Mouse (Mus musculus) neural tube, embryonic 12.5 days (tissue): Measurements from ENCODE around the gene Adam1a. TPM values are rescaled to one million over a fixed set of nuclear protein-coding genes. Genes with fewer than 3 reads are reported as not detected.
"Not testable (repeated sequence)": the region's sequence is repeated elsewhere in the genome, so short reads cannot be mapped to it uniquely, and the experiment has no call there.

ENCODE experiments used
- ATAC-seq: fragments of 200-750 bp; cut with Nextera tagmentation; 2 replicates; pipeline ENCODE4 v1.8.0; 2017; ENCODE audit warnings: low read depth, mild to moderate bottlenecking, moderate TSS enrichment, moderate library complexity; ENCODE audit not compliant: low FRiP score
- H3K27ac ChIP-seq: fragments of 300-500 bp; sonication (generic); 2 replicates; pipeline ENCODE4 v1.5.1; 2016
- H3K27me3 ChIP-seq: fragments of 300-500 bp; sonication (generic); replicated peaks from 2 replicates; pipeline ENCODE4 v1.6.1; 2016; ENCODE audit warnings: mild to moderate bottlenecking
- H3K36me3 ChIP-seq: fragments of 300-500 bp; sonication (generic); 2 replicates; pipeline ENCODE4 v1.6.1; 2016; ENCODE audit warnings: mild to moderate bottlenecking
- H3K4me1 ChIP-seq: fragments of 300-500 bp; sonication (generic); 2 replicates; pipeline ENCODE4 v1.6.1; 2016
- H3K4me2 ChIP-seq: fragments of 300-500 bp; sonication (generic); replicated peaks from 2 replicates; pipeline ENCODE4 v1.6.1; 2016; ENCODE audit warnings: mild to moderate bottlenecking
- H3K4me3 ChIP-seq: fragments of 300-500 bp; sonication (generic); 2 replicates; pipeline ENCODE4 v1.5.1; 2016
- H3K9ac ChIP-seq: fragments of 300-500 bp; sonication (generic); 2 replicates; pipeline ENCODE4 v1.6.1; 2016; ENCODE audit warnings: mild to moderate bottlenecking
- H3K9me3 ChIP-seq: fragments of 300-500 bp; sonication (generic); 2 replicates; pipeline ENCODE4 v1.6.1; 2016; ENCODE audit warnings: mild to moderate bottlenecking
- WGBS: fragments of 180-500 bp; shearing (Covaris S2); methylation state at CpG from one replicate; pipeline ENCODE4 v1.1.7; 2016; 5-methylcytosine and 5-hydroxymethylcytosine counted together
- polyA plus RNA-seq: library from polyadenylated mRNA; unstranded; fragments of >200 nt; fragmentation: Nextera tagmentation; extraction: Ambion mirVana; gene quantifications from 2 replicates; pipeline ENCODE4 v1.2.1, GENCODE M21; 2016

Adam1a gene
- polyA plus RNA-seq, 1 experiment from 2014 or later = 2.9 TPM

DNA sequence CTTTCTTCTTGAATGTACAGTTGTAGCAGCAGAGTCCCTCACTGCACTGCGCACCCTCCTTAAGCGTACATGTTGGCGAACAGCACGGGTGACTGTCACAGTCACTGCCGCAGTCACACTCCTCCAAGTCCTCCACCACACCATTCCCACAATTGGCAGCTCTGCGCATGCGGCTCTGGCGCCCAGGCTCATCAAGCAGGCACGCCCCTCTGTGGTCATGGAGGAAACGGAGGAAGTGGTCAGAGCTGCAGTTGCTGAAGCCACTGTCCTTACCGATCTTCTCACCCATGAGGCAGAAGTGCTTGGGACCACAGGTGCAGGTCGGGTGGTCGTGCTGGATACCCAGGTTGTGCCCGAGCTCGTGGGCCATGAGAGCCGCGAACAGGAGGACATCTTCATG lies 25.5 kb downstream of the Adam1a start:
- 94% methylated on average over 11 of the region's 17 CpGs for WGBS
- peaks cover 47% of the 10 kb centered on the region for H3K36me3 ChIP-seq
- not testable (repeated sequence) for H3K27me3 ChIP-seq, H3K4me1 ChIP-seq, H3K27ac ChIP-seq, H3K9ac ChIP-seq, H3K9me3 ChIP-seq, ATAC-seq, H3K4me2 ChIP-seq, H3K4me3 ChIP-seq

DNA sequence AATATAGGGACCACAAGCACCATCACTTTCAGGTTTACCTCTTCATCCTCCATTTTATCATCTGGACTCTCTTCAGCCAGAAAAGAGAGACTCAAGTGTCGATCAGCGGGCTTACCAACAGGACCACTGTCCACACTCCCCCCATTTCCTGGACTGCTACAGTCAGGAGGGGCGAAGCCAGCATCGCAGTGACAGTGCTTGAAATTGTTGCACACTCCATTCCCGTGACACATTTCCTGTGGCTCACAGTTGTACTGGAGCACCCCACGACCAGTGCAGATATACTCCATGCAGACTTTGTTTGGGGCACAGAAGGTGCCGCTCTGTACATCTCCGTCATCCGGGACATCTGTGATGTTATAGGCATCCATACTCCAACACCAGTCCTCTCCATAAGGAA lies 26.3 kb downstream of the Adam1a start:
- Histone ChIP-seq H3K4me1 (no peaks in the 10 kb centered on the region), H3K9ac (no peak overlapping the region), H3K36me3 (peaks cover 39% of the 10 kb centered on the region), H3K4me3 (no peak overlapping the region), H3K27me3 (no peaks in the 10 kb centered on the region), H3K4me2 (no peak overlapping the region), H3K9me3 (no peaks in the 10 kb centered on the region), H3K27ac (no peak overlapping the region)
- ATAC-seq = no peak
- 93% methylated on average over 9 of the region's 9 CpGs for WGBS

DNA sequence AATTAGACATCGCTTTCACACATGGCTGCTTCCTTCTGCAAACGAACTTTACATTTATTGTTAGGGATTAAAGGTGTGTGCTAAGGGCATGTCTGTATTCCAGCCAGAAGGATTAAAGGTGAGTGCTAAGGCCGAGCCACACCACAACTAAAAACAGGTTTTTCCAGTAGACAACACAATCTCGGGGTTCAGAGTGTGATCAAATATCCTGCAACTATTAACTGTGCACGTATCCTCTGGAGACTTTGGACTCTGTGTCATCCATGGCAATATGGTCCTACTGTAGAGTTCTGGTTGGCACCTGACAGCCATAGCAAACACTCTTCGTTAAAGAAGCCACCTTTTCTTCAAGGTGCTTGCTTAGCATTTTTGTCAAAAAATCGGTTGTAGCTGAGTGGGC lies 35.3 kb downstream of the Adam1a start:
- Histone ChIP-seq H3K4me2 (no peak overlapping the region), H3K27me3 (no peaks in the 10 kb centered on the region), H3K4me1 (no peaks in the 10 kb centered on the region), H3K4me3 (no peak overlapping the region), H3K9me3 (no peaks in the 10 kb centered on the region), H3K36me3 (no peaks in the 10 kb centered on the region), H3K9ac (no peak overlapping the region), H3K27ac (no peak overlapping the region)
- ATAC-seq = no peak
- WGBS = 87% methylated on average over 7 of the region's 7 CpGs

DNA sequence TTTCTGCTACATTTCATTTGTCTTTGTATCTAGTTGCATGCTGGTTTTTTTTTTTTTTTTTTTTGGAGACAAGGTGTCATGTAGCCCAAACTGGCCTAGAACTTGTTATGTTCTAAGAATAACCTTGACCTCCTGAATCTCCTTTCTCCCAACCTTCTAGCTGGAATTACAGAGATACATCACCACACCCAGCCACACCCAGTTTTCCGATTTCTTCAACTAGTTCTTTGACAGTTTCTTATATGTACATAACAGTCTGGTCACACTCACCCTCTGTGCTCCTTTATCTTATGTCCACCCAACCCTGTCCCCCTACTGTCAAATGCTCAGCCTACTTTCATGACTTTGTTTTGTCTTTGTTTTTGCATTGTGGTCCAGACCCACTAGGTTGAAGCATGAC lies 38.4 kb downstream of the Adam1a start:
- H3K36me3 ChIP-seq = no peaks in the 10 kb centered on the region
- no peak overlapping the region for H3K27ac ChIP-seq
- no peaks in the 10 kb centered on the region for H3K27me3 ChIP-seq
- no peak overlapping the region for H3K9ac ChIP-seq
- ATAC-seq = no peak
- no peaks in the 10 kb centered on the region for H3K9me3 ChIP-seq
- H3K4me1 ChIP-seq = no peaks in the 10 kb centered on the region
- no peak overlapping the region for H3K4me2 ChIP-seq
- WGBS = 96% methylated on average over 1 of the region's 1 CpGs
- no peak overlapping the region for H3K4me3 ChIP-seq

DNA sequence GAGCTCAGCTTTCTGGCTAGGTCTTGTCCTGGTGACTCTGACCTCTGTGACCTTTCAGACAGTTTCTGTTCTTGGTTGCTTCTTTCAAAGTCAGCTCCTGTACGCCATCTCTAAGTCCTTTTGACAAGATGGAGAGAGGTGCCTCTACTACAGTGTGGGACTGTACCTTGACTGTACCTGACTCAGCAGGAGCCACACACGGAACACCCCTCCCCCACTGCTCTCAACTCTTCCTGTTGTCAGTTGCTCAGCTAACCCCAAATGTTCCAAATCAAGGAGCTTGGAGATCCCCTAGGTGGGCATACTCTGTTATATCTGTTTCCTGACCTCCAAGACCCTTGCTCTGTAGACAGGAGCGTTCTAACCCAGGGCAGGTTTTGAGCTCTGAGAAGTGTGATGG lies 42.1 kb downstream of the Adam1a start, which contains the start of gene Adam1b:
Gene Adam1b (minus strand): TSS at position 205 of the 400 bp plus-strand sequence.
- Histone ChIP-seq H3K36me3 (no peaks in the 10 kb centered on the region), H3K9ac (no peak within 1 kb of the TSS), H3K9me3 (no peaks in the 10 kb centered on the region), H3K4me1 (no peaks in the 10 kb centered on the region), H3K4me3 (no peak within 1 kb of the TSS), H3K27me3 (no peaks in the 10 kb centered on the region), H3K4me2 (no peak within 1 kb of the TSS), H3K27ac (no peak within 1 kb of the TSS)
- WGBS = 88% methylated on average over 3 of the region's 3 CpGs
- no peak for ATAC-seq

DNA sequence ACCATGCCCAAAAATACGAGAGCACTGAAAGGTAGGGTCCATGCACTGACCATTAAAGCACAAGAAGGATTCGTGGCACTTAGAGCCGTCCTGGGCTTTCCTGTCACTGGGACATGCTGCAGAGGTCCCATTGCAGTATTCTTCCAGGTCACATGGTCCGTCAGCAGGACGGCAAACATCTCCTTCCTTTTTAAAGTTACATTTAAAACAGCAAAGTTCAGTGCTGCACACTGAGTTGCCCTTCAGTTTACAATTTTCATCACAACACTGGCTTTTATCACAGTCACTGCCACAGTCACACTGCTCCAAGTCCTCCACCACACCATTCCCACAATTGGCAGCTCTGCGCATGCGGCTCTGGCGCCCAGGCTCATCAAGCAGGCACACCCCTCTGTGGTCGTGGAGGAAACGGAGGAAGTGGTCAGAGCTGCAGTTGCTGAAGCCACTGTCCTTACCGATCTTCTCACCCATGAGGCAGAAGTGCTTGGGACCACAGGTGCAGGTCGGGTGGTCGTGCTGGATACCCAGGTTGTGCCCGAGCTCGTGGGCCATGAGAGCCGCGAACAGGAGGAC lies 43.8 kb downstream of the Adam1a start:
- H3K27me3 ChIP-seq, H3K27ac ChIP-seq, ATAC-seq, H3K9ac ChIP-seq, H3K4me1 ChIP-seq, H3K9me3 ChIP-seq, H3K4me2 ChIP-seq, H3K4me3 ChIP-seq, H3K36me3 ChIP-seq: not testable (repeated sequence)
- 77% methylated on average over 11 of the region's 17 CpGs for WGBS

DNA sequence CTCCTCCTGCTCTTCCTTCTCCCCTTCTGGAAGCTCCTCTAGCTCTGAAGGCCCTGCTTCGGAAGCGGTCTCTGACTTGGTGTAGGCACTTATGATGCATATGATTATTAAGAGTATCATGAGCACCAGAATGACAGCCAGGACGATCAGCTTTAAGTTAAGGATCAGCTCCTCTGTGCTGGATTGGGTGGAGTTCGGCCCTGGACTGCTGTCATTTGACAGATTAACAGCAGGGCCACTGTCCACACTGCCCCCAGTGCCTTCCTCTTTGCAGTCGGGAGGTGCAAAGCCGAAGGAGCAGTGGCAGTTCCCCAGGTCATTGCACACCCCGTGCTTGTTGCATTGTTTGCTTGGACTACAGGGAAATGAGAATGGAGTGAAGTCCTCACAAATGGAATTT lies 44.6 kb downstream of the Adam1a start:
- Histone ChIP-seq H3K9ac (no peak overlapping the region), H3K4me3 (no peak overlapping the region), H3K4me2 (no peak overlapping the region), H3K9me3 (no peaks in the 10 kb centered on the region), H3K27ac (no peak overlapping the region), H3K4me1 (no peaks in the 10 kb centered on the region), H3K36me3 (no peaks in the 10 kb centered on the region), H3K27me3 (no peaks in the 10 kb centered on the region)
- no peak for ATAC-seq
- 74% methylated on average over 7 of the region's 7 CpGs for WGBS

DNA sequence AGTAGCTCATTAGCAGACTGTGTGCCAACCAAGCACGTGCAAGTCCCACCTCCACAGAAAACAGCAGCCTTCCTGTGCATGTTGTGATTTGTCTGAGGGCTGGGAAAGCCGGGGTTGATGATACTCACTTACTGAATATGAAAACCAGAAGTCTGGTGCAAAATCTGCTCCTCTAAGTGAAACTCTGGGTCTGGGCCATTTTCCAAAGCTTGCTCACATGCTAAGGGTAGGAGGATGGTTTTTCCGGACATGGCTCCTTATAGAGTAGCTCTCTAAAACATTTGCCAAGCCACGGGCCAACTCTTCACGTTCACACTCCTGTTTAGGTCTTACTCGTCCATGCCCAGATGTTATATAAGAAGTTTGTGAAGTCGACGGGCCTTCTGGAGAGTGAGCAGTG lies 52.0 kb downstream of the Adam1a start:
- H3K4me2 ChIP-seq = no peak overlapping the region
- H3K4me1 ChIP-seq = no peaks in the 10 kb centered on the region
- H3K4me3 ChIP-seq = no peak overlapping the region
- ATAC-seq = no peak
- no peaks in the 10 kb centered on the region for H3K27me3 ChIP-seq
- no peaks in the 10 kb centered on the region for H3K36me3 ChIP-seq
- no peak overlapping the region for H3K9ac ChIP-seq
- no peaks in the 10 kb centered on the region for H3K9me3 ChIP-seq
- WGBS = 78% methylated on average over 8 of the region's 8 CpGs
- H3K27ac ChIP-seq = no peak overlapping the region

DNA sequence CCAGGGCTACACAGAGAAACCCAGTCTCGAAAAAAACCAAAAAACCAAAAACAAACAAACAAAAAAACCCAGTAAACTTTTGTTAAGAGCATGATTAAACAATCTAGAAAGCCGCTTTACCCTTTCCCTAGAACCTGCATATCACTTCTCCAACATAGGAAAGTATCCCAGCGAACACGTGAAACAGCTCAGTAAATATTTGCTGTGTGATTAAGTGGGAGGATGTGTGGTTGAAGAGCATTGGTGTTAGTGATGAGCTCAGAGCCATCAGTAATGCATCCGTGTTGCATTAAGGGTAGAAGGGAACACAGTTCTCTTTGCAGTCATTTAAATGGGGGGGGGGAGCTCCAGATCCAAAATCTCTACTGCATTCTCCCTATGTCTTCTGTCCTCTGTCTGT lies 60.5 kb downstream of the Adam1a start:
- H3K9me3 ChIP-seq = no peaks in the 10 kb centered on the region
- H3K4me3 ChIP-seq = no peak overlapping the region
- no peak overlapping the region for H3K9ac ChIP-seq
- no peak overlapping the region for H3K4me2 ChIP-seq
- no peak for ATAC-seq
- H3K36me3 ChIP-seq = no peaks in the 10 kb centered on the region
- no peaks in the 10 kb centered on the region for H3K4me1 ChIP-seq
- WGBS = 79% methylated on average over 5 of the region's 5 CpGs
- H3K27me3 ChIP-seq = no peaks in the 10 kb centered on the region
- H3K27ac ChIP-seq = no peak overlapping the region

DNA sequence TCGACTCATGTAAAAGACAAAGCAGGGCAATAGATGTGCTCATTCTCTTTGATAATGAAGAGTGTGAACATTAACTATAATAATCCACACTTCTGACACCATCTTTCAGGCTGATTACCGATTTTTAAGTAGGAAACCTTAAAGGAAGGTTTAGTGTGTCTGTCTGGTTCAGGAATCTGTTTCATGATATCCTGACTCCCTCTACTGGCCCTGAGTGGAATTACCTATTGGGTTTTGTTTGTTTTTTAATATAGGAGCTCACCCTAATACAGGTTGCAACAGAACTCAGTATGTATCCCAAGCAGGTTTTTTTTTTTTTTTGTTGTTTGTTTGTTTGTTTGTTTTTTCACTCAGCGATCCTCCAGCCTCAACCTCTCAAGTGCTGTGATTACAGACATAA lies 67.6 kb downstream of the Adam1a start:
- H3K27me3 ChIP-seq = no peaks in the 10 kb centered on the region
- no peak overlapping the region for H3K27ac ChIP-seq
- H3K36me3 ChIP-seq = no peaks in the 10 kb centered on the region
- H3K9ac ChIP-seq = no peak overlapping the region
- H3K4me1 ChIP-seq = no peaks in the 10 kb centered on the region
- H3K4me3 ChIP-seq = no peak overlapping the region
- no peak for ATAC-seq
- no peak overlapping the region for H3K4me2 ChIP-seq
- H3K9me3 ChIP-seq = no peaks in the 10 kb centered on the region
- WGBS = 43% methylated on average over 3 of the region's 3 CpGs

DNA sequence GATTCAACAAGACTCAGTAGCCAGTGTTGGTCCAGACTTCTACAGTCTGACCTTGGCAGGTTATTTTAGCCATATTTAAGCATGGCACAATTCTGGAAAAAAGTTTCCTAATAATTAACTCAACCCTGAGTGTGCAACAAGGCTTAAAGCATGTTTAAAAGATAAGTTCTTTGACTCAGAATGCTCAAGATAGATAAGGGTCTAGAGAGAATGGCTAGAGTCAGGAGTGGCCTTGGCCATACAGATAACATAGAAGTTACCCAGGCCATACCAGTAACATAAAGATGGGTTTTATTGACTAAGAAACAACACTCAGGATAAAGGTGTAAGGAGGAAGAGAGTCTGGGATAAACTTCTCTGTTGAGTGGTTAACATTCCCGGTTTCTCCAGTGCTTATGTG lies 69.2 kb downstream of the Adam1a start:
- 87% methylated on average over 1 of the region's 1 CpGs for WGBS
- Histone ChIP-seq H3K9me3 (no peaks in the 10 kb centered on the region), H3K27me3 (no peaks in the 10 kb centered on the region), H3K4me2 (no peak overlapping the region), H3K4me1 (no peaks in the 10 kb centered on the region), H3K9ac (no peak overlapping the region), H3K4me3 (no peak overlapping the region), H3K36me3 (no peaks in the 10 kb centered on the region), H3K27ac (no peak overlapping the region)
- no peak for ATAC-seq

DNA sequence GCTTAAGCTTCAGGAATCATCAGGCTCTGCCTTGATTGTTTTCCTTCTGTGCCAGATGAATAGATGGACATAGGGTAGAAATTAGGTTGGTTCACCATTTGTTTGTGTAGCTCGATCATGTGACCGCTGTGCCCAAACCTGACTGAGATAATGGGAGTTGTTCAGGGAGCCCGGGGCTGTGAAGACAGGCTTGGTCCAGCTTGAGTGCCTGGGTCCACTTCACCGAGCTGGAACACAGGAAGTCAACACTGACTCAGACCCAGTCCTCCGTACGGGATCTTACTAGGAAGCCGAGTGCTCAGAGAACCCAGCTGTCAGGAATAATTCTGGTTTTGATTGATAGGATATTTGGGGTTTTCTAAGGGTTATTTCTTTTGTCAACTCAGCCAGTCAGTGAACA lies 70.7 kb downstream of the Adam1a start:
- Histone ChIP-seq H3K9me3 (no peaks in the 10 kb centered on the region), H3K4me1 (no peaks in the 10 kb centered on the region), H3K27me3 (no peaks in the 10 kb centered on the region), H3K36me3 (no peaks in the 10 kb centered on the region), H3K4me2 (no peak overlapping the region), H3K4me3 (no peak overlapping the region), H3K9ac (no peak overlapping the region), H3K27ac (no peak overlapping the region)
- no peak for ATAC-seq
- WGBS = 87% methylated on average over 7 of the region's 7 CpGs

DNA sequence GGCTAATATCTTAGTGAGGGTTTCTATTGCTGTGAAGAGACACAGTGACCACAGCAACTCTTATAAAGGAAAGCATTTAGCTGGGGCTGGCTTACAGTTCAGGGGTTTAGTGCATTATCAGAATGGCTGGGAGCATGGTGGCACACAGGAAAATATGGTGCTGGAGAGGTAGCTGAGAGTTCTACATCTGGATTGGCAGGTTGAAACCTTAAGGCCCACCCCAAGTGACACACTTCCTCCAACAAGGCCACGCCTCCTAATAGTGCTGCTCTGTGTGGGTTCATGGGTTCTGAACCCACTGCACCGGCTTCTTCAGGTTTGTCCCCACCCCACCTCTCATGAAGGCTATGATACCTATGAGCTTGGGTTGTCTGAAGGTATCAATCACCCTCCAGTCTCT lies 72.9 kb downstream of the Adam1a start:
- WGBS = 93% methylated on average over 2 of the region's 2 CpGs
- H3K9me3 ChIP-seq = no peaks in the 10 kb centered on the region
- ATAC-seq = no peak
- no peak overlapping the region for H3K4me3 ChIP-seq
- H3K9ac ChIP-seq = no peak overlapping the region
- no peak overlapping the region; the same call in 1 of the 2 replicates for H3K27ac ChIP-seq
- no peak overlapping the region for H3K4me2 ChIP-seq
- H3K4me1 ChIP-seq = no peaks in the 10 kb centered on the region
- no peaks in the 10 kb centered on the region for H3K36me3 ChIP-seq
- no peaks in the 10 kb centered on the region for H3K27me3 ChIP-seq
